Mouse (Mus musculus): ENCODE results near the gene Phf6.

Phf6 gene

GRCm38 (mm10) chrX:52911587-52912371, at the start of gene Phf6:
Phf6 (plus strand) TSS chrX:52912266.
- peak; percentile 99 for DNase-seq

GRCm38 (mm10) chrX:52864126-52864525, 47.9 kb upstream of the Phf6 start:
- no peak for DNase-seq

GRCm38 (mm10) chrX:52898486-52898885, 13.6 kb upstream of the Phf6 start:
- peak; percentile 82 for DNase-seq

- DNase-seq, result no peak
Observed at GRCm38 (mm10) chrX:52912372-52912728, 284 bp downstream of the Phf6 start.

- DNase-seq, result peak; percentile 81
Observed at GRCm38 (mm10) chrX:52912826-52913701, 998 bp downstream of the Phf6 start.

GRCm38 (mm10) chrX:52913856-52914255, 1.8 kb downstream of the Phf6 start:
- DNase-seq, result no peak

- no peak for DNase-seq
Observed at GRCm38 (mm10) chrX:52914705-52915104, 2.6 kb downstream of the Phf6 start.

- DNase-seq, result no peak
Observed at GRCm38 (mm10) chrX:52916516-52916915, 4.5 kb downstream of the Phf6 start.

GRCm38 (mm10) chrX:52926726-52927125, 14.7 kb downstream of the Phf6 start:
- no peak for DNase-seq

GRCm38 (mm10) chrX:52928883-52929282, 16.8 kb downstream of the Phf6 start:
- DNase-seq, result no peak

- no peak for DNase-seq
Observed at GRCm38 (mm10) chrX:52929779-52930178, 17.7 kb downstream of the Phf6 start.

- no peak for DNase-seq
Observed at GRCm38 (mm10) chrX:52930191-52930590, 18.1 kb downstream of the Phf6 start.

- DNase-seq, result no peak
Observed at GRCm38 (mm10) chrX:52932161-52932560, 20.1 kb downstream of the Phf6 start.

GRCm38 (mm10) chrX:52934496-52934895, 22.4 kb downstream of the Phf6 start:
- DNase-seq, result no peak

- no peak for DNase-seq
Observed at GRCm38 (mm10) chrX:52945509-52945908, 33.4 kb downstream of the Phf6 start.

- no peak for DNase-seq
Observed at GRCm38 (mm10) chrX:52949713-52950112, 37.6 kb downstream of the Phf6 start.

- DNase-seq, result no peak
Observed at GRCm38 (mm10) chrX:52956942-52957341, 44.9 kb downstream of the Phf6 start.

GRCm38 (mm10) chrX:52961559-52962110, 49.6 kb downstream of the Phf6 start:
- DNase-seq, result no peak

GRCm38 (mm10) chrX:52965149-52965548, 53.1 kb downstream of the Phf6 start:
- DNase-seq, result no peak

- peak; percentile 97 for DNase-seq
Observed at GRCm38 (mm10) chrX:52971211-52972006, 59.3 kb downstream of the Phf6 start.

GRCm38 (mm10) chrX:52972129-52972528, 60.1 kb downstream of the Phf6 start:
- no peak for DNase-seq

- no peak for DNase-seq
Observed at GRCm38 (mm10) chrX:52972680-52973079, 60.6 kb downstream of the Phf6 start.

GRCm38 (mm10) chrX:52978576-52978975, 66.5 kb downstream of the Phf6 start:
- DNase-seq, result no peak

Data from heart, adult 11 months (tissue).